Mouse (Mus musculus) left cerebral cortex, adult 8-10 months (tissue): ENCODE results near the gene Coro2a. TPM values are rescaled to one million over a fixed set of nuclear protein-coding genes. Genes with fewer than 3 reads are reported as not detected.
"Not testable (repeated sequence)": the region's sequence is repeated elsewhere in the genome, so short reads cannot be mapped to it uniquely, and the experiment has no call there.

ENCODE experiments used
- DNase-seq, 2 experiments: peaks; one replicate each; pipeline ENCODE4 v3.0.0; 2022; ENCODE audit warnings: low spot score in 2 of 2
- total RNA-seq, 4 experiments: library from RNA; stranded (reverse); gene quantifications; 2 replicates each; pipeline ENCODE4 v1.2.4; 2022

Gene Coro2a
- 10 to 100 TPM; 23.3 to 26.7 (median 24.3) TPM for total RNA-seq

DNA sequence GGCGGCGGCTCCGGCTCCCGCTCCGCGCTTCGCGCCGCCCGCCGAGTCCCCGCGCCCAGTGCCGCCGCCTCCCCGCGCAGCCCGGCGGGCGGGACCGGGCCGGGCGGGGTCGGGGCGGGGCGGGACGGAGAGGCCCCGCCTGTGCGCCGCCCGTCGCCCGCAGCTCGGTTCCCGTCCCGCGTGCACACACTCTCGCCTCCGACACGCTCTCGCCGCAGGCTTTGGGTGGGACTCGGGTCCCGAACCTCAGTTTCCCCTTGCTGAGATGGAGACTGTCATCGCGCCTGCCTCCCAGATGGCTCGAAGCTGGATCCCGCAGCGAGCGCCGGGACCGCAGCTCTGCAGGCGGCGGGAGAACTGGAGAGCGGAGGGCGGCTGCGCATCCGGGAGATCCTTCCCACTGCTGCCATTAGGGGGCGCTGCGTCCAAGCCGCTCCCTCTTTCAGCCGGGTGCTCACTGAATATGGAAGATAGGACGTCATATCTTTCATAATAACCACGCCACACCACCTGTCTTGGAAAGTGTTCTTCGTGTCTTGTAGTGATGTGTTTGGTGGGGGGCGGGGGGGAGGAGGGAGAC, at the start of gene Coro2a:
Gene Coro2a, minus strand, starts transcription at position 359 of the 580 bp plus-strand sequence.
- DNase-seq = peak; percentile 76 to 79

DNA sequence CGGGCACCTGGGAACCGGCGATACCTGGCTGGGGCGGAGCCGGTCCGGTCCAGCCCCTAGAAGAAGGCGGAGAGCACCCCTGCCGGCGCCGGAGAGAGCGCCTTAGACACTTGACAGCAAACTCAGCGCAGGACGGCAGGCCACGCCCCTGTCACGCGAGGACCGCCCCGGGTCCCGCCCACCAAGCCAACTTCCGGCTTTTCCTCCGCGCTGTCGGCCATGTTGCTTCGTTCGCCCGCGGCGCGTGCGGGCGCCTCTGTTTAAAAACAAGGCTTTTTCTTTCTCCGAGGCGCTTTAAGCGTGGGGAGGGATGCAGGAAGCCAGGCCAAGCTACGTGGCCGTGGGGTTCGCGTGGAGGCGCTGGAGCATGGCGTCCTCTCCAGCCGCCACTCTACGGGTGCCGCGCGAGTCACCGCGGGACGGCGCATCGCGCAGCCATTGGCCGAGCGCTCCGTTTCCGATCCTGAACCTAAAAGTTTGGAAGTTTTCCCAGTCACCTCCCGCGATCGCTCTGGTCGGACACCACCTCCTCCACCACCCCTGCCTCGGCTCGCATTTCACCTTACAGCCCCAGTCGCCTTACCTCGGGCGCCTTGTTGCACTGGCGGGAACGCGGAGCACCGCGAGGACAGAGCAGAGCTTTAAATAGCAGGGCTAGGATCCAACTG, 48.2 kb upstream of the Coro2a start, which contains the start of gene Tbc1d2:
Gene Tbc1d2, minus strand, starts transcription at position 124 of the 668 bp plus-strand sequence.
- DNase-seq = peak; percentile 85 to 88

DNA sequence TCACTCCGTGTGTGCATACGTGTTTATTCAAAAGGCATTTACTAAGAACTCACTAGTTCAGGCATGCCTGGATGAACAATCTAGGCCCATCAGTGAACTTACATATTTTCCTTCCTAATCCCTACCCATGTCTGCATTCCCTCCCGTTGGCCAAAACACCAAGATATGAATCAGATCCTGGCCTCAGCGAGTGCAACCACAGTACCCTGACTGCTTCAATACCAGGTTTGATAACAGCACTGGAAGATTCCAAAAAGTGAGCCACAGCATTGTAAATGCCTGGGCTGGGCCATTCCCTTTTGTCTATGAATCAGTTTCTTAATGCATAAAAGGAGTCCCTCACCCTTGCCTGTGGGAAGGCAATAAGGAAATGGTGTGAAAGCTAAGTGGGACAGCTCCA, 47.2 kb upstream of the Coro2a start:
- DNase-seq = no peak

DNA sequence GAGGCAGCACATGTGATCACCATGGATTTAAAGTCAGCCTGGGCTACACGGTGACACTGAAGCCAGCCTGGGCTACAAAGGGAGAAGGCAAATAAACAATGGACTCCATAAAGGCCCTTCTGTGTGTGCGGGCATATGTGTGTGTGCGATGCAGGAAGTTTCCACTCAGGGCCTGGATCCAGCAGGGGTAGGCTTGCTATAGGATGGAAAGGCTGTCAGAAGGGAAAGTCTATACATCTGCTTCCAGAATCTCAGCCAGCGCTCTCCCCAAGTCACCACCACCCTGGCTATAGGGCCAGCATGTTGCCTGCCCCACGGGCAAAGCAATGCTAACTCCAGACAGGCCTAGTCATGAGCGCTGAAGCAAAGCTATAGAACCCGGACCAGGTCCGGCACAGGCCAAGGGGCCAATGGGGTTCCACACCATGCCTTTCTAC, 41.7 kb upstream of the Coro2a start:
- no peak for DNase-seq

DNA sequence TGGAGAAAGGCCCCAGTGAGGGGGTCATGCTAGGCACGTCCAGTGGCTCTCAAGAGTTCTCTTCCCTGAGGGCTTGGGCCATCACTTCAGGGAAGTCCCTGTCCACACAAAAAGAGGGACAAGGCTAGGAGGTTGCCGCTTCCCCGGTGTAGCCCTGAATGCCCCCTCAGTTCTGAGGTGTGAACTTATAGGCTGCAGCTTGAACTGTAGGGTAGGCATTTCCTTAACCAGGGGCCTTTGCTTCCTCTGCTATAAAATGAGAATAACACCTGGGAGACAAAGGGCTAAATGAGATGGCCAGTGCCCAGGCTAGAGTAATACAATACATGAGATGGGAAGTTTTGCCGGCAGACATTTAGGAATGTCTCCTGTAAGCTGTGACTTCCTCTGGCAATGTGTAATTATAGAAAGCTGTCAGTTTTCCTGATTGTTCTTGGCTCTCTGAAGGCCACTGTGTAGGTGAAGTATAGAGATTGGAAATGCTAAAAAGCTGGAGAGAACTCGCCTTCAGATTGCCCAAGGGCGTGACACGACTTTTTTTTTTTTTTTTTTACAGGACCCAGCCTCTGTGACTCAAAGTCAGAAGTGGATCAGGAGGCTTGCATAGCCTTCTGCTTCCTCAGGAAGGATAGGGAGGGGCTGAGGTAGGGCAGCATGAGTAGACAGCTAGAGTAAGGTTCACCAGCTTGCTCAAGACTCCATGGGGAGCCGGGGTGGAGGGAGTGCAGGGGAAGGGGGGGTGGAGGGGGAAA, 41.1 kb upstream of the Coro2a start:
- no peak for DNase-seq

DNA sequence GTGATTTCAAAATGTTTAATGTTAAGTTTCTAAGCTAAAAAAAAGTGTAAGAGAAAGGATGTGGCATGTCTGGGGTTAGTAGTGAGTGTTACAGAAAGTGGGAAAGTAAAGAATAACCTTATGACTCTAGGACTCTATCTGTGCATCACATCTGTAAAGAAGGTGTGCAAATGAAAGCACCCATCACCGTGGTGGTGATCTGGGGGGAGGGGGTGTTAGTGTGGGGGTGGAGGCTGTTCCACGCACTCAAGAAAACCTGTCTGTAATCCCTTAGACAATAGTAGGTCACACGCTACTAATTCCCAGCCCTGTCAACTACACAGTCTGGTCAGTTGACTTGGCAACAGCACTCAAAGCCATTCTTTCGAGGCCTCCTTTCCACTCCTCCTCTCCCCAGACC, 39.3 kb upstream of the Coro2a start:
- DNase-seq = no peak

DNA sequence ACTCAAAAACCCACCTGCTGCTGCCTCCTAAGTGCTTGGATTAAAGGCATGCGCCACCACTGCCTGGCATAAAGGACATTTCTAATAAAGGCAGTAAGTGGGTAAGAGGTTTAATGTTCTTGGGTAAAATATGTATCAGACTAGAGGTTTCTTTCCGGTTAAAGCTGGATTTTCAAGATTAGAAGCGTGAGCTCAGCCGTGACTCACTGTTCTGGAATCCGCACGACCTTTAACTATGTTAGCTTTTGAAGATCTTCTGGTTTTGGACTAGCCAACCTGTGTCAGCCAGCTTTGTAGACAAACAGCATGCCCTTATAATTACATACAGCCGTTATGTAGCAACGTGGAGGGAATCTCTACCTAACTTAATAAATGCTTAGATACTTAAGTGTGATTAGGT, 37.9 kb upstream of the Coro2a start:
- no peak for DNase-seq

DNA sequence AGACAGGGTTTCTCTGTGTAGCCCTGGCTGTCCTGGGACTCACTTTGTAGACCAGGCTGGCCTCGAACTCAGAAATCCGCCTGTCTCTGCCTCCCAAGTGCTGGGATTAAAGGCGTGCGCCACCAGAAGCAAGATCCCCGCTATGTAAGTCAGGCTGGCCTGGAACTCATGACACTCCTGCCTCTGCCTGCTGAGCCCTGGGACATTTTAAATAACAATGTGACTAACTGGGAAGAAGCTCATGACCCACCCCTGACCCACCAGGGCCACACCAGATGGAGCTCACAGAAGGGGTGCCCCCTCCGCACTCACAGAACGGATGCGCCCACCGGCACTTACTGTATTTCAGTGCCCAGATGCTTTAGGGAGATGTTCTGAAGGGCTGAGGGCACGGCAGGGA, 35.2 kb upstream of the Coro2a start:
- DNase-seq = not testable (repeated sequence)

DNA sequence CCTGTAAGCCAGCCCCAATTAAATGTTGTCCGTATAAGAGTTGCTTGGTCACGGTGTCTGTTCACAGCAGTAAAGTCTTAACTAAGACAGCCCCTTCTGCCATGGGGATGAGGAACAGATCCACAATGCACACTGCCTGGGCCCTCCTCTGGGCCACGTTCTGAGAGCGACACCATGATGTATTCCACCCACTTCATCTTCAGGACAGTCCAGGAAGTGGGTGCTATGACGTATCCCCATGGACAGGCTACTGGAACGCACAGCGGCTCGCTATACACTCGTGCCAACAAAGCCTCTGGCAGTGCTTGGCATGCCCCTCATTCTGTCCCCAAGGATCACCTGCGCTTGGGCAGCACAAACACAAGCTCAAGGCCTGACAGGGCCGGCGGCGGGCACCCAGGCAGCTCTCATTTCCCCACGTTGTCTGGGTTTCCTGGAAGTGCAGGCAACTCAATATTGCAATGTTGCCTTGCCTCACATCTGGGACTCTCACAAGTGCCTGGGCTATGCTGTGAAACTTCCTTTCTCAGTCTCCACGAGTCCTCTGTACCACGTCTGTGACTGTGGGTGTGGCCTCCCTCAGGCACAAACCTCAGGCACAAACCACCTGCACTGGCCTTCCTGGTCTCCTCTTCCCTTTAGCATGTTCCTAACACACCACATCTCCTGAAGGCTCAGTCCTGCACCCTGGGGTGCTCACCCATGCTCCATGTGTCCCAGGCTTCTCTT, 33.9 kb upstream of the Coro2a start:
- DNase-seq = no peak

DNA sequence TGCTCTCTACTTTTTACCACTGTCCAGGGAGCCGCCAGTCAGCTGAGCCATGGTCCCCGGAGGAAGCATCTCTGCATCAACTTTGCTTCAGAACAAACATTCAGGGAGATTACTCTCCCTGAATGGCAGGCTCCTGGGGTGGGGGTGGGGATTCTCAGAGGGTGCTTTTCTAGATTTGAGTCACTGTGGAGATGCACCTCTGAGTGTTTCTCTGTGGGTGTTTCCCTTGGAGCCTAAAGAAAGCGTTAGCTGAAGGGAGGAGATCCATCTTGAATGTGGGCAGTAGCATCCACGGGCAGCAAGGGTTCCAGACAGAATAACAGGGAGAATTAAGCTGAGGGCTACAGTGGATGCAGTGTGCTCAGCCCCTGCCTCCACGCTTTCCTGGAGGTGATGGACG, 32.9 kb upstream of the Coro2a start:
- no peak for DNase-seq

DNA sequence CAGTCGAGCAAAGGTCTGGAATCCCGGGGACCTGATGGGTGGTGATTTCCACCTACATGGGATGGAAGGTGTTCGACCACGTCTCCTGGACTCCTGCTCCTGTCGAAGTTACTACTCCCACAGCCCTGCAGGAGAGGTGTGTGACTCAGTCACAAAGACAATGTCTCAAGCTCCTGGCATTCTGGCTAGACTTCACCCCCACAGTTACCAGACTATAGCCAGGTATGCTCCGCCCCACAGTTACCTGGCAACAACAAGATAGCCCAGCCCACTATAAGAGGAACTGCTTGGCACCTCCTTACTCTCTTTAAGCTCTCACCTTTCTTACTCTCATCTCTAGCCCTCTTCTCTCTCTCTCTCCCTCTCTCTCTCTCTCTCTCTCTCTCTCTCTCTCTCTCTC, 31.6 kb upstream of the Coro2a start:
- not testable (repeated sequence) for DNase-seq

DNA sequence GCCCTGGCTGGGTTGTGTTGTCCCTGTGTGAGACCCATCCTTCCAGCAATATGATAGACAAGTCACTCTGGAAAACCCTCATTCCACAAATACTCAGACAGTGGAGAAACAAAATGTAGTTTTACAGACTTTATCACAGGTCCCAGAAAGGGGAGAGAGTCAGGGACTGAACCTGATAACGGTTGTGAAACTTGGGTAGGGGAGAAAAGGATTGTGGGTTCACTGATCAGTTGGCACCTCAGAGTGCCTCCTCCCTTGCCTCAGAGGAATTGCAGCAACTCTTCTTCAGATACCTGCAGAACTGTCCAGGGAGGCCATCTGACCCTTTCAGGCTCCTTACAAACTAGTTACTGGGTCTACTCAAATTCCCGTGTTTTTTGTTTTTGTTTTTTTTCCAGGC, 30.5 kb upstream of the Coro2a start:
- no peak for DNase-seq

DNA sequence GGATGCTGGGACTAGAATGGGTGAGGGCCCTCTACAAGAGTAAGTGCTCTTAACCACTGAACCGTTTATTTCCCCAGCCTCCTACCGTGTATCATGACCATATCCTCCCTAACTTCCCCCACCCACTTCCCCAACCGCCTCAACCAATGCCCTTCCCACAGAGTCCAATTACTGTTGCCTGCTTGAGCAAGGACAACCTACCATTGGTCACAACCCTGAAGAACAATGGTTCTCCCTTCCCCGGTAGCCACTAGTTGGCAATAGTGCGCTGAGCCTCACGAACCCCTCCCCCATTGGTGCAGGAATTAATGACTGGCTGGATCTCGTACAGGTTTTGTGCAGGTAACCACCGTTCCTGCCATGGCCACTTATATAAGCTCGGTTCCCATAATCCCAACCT, 28.4 kb upstream of the Coro2a start:
- DNase-seq = no peak

DNA sequence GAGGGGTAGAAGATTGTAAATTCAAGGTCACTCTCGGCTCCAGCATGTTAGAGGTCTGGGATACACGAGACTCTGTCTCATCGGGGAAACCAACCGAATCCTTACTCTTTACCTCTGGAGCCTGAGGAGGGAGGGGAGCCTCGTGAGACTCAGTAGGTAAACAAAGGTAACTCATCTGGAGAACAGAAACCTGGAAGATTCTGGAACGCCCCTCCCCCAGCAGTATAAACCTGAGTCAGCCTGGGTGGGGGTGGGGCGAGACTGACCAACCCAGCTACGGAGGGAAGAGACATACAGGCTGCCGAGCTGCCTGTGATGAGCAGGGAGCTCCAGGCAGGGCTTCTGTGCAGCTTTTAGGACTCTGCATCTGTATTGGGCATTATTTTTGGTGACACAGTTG, 26.9 kb upstream of the Coro2a start:
- DNase-seq = no peak

DNA sequence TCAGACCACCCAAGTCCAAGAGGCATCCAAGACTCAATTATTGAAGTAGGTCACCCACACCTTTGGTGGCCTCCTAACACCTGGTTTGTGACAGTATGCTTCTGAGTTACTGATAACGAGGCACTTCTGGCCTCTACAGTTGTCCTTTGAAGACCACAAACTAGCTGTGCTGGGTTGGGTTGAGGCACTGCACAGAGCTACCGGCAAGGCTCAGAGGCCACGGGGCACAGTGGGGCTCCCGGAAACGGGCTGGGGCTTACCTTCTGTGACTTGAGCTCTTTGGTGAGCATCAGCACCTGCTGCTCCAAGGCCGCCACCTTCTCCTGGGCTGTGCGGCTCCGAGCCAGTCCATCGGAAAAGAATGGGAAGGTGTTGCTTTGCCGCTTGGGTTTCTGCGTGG, 26.1 kb upstream of the Coro2a start:
- no peak for DNase-seq

DNA sequence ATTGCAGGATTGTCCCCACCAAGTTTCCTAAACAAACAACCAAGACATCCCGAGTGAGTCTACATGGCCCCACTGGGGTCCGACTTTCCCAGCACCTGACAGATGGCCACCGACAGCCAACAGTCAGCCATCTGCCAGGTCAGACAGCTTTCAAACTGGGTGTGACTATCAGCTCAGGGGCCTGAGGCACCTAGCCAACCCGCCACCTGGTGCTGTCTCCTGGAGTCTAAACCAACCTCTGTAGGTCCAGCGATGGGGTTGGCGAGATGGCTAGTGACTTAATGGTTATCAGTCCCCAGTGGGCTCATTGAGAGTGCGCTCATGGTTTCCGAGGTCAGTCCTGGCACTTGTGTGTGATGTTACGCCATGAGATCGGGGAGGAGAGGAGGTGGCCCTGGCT, 23.1 kb upstream of the Coro2a start:
- no peak for DNase-seq

DNA sequence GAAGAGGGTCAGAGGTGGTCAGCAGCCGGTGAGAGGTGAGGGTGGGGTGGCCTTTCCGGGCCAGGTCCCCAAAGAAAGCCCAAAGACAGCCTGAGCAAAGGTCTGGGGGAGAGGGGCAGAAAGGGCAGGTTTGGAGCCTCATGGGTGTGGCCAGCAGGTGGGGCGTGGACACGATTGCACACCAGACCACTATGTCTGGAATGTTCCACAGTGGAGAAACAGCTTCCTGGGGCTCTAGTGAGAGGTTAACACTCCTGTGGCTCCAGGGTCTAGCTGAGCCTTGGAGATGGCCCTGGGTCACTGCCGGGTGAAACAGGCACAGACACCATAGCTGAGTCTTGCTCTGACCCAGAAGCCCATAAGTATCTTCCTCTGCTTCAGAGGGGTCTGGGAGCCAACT, 21.0 kb upstream of the Coro2a start:
- no peak for DNase-seq

DNA sequence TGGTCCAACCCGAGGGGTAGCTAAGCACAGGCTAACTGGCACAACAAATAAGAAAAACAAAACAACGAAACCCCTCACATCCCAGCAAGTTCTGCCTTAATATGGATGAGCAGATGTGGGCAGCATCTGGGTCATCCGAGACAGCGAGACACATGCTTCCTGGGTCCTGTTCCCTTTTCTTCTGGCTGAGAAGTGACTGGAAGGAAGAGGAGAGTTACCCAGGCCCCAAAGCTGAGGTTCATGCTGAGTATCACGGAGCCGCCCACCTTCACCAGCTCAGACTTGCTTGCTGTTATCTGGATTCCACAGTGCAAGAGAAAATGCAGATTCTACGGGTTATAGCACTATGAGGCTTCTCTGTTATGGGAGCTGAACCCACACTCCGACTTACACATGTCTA, 18.9 kb upstream of the Coro2a start:
- no peak for DNase-seq

DNA sequence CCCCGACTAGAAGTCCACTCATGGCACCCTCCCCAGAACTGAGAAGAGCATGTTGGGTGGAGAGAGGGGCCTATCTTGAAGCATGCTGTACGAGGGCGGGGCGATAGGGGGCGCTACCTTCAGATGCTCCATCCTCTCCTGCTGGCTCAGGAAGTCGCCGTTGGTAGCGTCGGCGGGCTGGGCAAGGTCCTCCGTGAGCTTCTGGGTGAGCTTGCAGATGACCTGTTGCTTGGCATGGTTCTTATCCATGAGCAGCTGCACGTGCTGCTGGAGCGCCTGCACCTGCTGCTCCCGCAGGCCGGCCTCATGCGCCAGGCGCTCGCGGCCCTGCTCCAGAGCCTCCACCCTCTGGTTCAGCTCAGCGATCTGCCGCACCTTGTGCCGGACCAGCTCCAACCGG, 18.3 kb upstream of the Coro2a start:
- DNase-seq = no peak

DNA sequence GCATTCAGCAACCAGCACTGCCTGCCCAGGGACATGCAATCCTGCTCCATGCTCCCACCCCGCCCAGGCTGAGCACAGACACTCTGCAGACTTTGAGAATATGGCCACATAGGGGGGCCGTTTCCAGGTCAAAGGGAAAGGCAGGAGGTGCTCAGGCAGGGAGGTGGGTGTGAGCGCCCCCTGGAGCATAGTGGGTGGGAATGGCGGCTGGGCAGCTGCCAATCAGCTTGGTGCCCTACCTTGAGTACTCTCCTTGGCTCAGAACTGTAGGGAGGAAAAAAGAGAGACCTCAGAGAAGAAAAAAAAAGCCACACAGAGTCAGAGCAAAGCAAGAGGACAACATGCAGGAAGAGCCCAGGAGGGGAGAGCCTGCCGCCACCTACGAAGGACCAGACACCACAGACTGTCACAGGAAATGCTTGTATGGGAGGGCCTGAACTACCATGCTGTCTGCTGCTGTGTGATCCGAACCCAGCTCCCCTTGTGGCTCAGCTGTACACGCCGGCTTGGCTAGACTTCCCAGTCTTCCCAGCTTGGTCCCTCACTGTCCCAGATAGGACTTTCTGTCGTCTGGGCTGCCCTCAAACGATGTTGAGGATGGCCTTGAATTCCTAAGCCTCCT, 16.3 kb upstream of the Coro2a start:
- DNase-seq = no peak

DNA sequence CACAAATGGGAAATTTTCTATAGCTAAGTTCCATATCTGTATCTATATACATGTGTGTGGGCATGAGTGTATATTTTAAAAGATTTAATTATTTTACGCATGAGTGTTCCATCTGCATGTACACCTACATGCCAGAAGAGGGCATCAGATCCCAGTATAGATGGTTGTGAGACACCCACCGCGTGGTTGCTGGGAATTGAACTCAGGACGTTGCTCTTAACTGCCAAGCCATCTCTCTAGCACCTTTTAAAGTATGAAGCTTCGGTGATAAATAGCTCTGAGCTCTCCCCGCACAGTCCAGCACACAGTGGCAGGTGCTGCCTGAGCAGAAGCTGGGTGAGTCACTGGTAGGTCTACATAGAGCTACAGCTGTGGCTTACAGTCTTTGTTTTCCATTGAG, 15.4 kb upstream of the Coro2a start:
- no peak for DNase-seq

DNA sequence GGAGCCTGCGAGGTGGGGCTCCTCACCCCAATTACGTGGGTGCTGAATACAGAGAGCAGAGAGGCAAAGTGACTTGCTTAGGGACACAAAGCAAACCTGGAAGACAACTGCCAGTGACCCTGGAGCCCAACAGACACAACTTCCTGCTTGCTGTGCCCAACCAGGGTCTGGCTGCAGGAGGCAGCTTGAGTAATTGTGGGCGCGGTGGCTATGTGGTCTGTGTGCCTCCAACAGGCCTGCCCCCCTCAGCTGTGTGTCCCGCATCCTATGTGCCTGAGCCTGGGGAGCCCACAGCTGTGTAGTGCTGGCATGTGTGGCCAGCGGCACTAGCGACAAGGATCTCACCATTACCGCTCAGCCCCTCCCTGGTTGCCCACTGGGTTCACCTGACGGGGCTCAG, 12.6 kb upstream of the Coro2a start:
- DNase-seq = no peak
